Mouse (Mus musculus) cerebellum, adult (tissue): Measurements from ENCODE around the gene Pcyt1b.

ENCODE experiments used
- ATAC-seq: cut with Nextera tagmentation; 2 replicates; pipeline ENCODE4 v1.9.2; 2017; ENCODE audit warnings: mild to moderate bottlenecking, moderate library complexity, mixed read lengths; ENCODE audit not compliant: insufficient number of reproducible peaks, low FRiP score, low TSS enrichment

Gene Pcyt1b

GRCm38 (mm10) chrX:93654218-93655002 is at the start of gene Pcyt1b:
Pcyt1b (plus strand) TSS chrX:93654863.
- no peak for ATAC-seq

DNA sequence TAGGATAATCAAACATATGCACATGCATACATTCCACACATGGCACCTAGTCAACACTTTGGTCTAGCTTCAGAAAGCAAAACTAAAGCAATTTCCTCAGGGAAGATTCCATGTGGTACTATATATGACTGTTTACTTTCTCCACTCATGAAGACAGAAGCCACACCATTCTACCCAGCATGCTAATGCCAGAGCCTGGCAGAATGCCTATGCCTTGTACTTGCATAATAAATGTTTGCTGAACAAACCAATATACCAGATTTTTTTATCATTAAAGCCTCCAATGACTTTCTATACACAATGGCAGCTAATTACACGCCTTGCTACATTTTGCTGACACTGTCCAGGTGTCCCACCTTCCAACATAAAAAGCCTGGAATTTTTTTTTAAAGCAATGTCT is 24.4 kb upstream of the Pcyt1b start:
- ATAC-seq = no peak

- peak; percentile 100 for ATAC-seq
Observed at GRCm38 (mm10) chrX:93631657-93632449, 22.8 kb upstream of the Pcyt1b start, which contains the start of gene Pola1. Pola1 (minus strand) TSS chrX:93632155.

GRCm38 (mm10) chrX:93634861-93635375 is 19.7 kb upstream of the Pcyt1b start:
- ATAC-seq = no peak

GRCm38 (mm10) chrX:93643600-93643999 is 11.1 kb upstream of the Pcyt1b start:
- ATAC-seq = no peak

DNA sequence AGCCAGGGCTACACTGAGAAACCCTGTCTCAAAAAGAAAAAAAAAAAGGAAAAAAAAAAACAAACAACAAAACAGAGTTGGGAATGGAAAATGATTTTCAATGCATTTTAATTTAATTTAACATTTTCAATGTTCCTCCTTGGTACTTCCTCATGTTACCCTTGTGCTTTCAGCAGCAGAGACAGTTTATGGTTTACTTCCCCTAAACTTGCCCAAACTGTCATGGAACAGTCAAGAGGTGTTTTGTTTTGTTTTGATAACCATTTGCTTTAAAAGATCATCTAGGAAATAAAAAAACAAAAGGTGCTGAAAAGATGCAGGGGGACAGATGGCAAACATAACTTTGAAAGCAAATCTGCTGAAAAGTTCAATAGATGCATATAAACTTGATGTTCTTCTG is 10.6 kb upstream of the Pcyt1b start:
- ATAC-seq = no peak

DNA sequence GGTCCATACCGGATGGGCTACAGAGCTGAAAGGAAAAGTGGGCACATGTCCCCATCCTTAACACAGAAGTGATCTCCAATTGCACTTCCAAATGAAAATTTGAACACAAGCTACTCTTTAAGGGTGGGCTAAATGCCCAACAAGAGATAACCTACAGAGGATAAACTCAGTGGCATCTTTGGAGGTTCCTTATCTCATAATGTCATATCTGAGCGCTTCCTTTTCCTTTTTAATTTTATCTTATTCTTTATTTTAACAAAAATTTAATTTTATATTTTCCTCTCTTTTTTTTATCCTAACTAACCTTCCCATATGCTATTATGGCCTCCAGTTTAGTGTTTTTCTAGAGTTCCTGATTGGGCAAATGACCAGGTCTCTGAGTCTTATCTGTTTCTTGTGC is 3.9 kb upstream of the Pcyt1b start:
- no peak for ATAC-seq

DNA sequence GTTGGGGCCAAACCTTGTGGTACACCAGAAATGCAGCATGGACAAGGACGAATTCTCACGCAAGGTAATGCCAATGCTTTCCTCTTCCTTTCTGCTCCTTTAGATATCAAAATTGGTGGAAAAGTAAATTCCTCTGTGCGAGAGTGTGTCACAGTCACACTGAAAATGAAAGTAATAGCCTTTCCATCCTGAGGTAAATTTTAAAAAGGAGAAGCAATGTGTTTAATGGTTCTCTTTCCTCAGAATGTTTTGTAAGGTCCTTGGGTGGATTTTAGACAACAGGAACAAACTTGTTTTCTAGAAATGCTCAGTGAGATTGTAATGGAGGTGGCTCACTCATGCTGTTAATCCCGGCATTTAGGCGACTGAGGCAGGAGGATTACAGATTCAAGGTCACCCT is 490 bp downstream of the Pcyt1b start:
- ATAC-seq = no peak

GRCm38 (mm10) chrX:93663919-93664586 is 9.4 kb downstream of the Pcyt1b start:
- ATAC-seq = no peak

- no peak for ATAC-seq
Observed at GRCm38 (mm10) chrX:93664787-93665186, 10.1 kb downstream of the Pcyt1b start.

- ATAC-seq = no peak
Observed at GRCm38 (mm10) chrX:93674432-93674831, 19.8 kb downstream of the Pcyt1b start.

- peak; percentile 100 for ATAC-seq
Observed at GRCm38 (mm10) chrX:93674836-93675795, 20.5 kb downstream of the Pcyt1b start.

DNA sequence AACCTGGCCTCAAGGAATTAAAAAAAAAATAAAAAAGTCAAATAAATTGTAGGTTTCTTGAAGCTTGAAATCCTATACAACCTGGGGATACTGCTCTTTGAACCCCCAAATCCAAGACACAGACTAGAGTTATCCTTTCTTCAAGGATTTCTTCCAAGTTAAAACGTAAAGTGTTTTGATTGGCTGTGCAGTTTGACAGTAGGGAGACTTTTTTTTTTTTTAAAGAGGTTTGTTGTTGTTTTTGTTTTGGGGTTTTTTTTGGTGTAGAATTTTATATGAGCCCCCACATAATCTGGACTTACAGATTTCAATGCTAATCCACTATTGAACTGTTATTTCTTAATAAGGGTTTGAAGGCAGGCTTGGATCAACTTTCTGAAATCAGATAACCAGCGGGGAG is 21.6 kb downstream of the Pcyt1b start:
- ATAC-seq = no peak

DNA sequence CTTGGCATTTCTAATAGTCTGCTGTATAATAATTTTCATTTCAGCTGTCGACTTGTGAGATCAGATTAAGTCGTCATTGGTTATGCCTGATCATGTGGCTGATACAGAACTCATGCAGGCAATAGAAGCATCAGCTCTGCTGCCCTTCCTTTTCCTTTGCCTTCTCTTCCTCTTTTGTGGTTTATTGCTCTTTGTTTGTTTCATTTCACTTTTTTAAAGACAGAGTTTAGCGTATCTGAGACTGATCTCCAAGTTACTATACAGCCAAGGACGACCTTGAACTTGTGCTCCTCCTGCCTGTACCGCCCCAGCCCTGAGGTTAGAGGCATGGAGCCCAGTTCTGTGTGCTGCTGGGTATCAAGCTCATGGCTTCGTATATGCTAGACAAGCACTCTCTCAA is 34.6 kb downstream of the Pcyt1b start:
- no peak for ATAC-seq

- ATAC-seq = no peak
Observed at GRCm38 (mm10) chrX:93690672-93691071, 36.0 kb downstream of the Pcyt1b start.

DNA sequence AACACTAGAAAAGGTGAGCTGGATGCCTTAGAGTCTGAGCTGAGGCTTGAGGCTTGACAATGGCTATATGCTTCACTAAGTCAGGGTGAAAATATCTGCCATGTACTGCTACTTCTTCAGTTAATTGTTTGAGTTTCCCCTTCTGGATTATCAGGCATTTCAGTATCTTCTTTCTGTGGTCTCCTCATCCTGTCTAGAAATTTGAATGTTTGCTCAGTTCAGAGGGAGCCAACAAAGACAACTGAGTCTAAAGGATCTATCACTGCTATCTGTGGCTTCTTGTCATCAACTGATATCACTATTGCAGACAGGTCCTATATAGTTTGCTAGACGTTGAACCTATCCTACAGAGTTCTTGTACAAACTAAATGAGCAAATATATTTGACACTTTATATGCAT is 42.9 kb downstream of the Pcyt1b start:
- no peak for ATAC-seq

GRCm38 (mm10) chrX:93700528-93701225 is 46.0 kb downstream of the Pcyt1b start:
- peak; percentile 88; the same call in 1 of the 2 replicates for ATAC-seq

DNA sequence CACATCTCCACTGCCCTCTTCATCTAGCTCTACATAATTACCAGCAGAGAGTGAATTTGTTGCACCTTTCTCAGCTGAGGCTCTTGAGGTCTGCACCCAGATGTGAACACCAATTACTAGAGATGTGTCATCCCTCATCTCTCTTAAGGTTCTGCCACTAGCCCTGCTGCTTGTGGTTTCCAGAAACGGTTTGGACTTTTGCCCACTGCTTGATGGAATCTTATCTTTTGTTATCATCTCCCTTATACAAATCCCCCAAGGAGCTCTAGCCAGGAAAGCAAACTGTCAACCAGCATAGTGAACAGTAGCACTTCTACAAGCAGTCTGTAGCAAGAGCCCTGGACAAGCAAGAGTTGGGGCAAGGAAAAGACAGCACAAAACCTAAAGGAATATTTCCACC is 57.9 kb downstream of the Pcyt1b start:
- no peak for ATAC-seq

GRCm38 (mm10) chrX:93729529-93729928 is 74.9 kb downstream of the Pcyt1b start:
- no peak for ATAC-seq
